Comparison of ENCODE assay signal across 16 mouse cellular contexts in the genomic region with DNA sequence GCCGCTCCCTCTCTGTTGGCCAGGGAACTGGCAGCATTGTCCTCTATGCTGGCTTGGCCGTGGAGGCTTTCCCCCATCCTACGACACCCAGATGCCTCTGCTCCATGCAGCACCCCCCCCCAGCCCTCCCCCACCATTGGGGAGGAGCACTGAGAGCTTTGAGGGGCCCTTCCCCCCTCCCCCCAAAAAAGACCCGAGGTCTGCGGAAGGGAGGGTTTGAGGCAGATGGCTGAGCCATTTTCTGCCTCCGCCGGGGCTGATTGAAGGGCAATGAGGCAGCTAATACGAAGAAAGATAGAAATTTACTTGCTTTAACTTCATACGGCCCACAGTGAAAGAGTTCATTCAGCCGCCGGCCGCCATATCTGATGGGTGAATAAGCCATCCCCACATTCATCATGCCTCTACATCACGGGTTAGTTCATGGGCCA. TPM values are rescaled to one million over a fixed set of nuclear protein-coding genes. Genes with fewer than 3 reads are reported as not detected.
A peak's percentile ranks its signal among the peaks of the same experiment; 100 is the strongest.
DNase-seq lines count a peak whose midpoint lies in the region; ATAC-seq and TF ChIP-seq lines count a peak whose summit lies in the region.
"Had no signal": no experiment of that assay in that cellular context is flagged by ENCODE, and none has a peak within 500 bp of the region (broad histone marks: within the 10 kb centered on the region; RNA-seq: fewer than 3 reads in every experiment).

No protein-coding gene starts in this region.

- H3K9ac ChIP-seq in liver, postnatal 0 days (replicated peaks): no peak overlapping the region
- H3K9ac ChIP-seq in liver, embryonic 12.5 days: no peak overlapping the region
- no peak overlapping the region; the same call in 1 of the 2 replicates for H3K9ac ChIP-seq in hindbrain, embryonic 11.5 days (ENCODE audit: low read depth, low read length)
- no peak overlapping the region for H3K9ac ChIP-seq in midbrain, embryonic 14.5 days (replicated peaks; ENCODE audit: low read length)
- H3K9ac ChIP-seq: lung, embryonic 14.5 days had no signal

- WGBS in liver, postnatal 0 days (ENCODE audit: insufficient replicate concordance): 74% methylated on average over 13 of the region's 13 CpGs
- 72% methylated on average over 13 of the region's 13 CpGs for WGBS in liver, embryonic 12.5 days (ENCODE audit: insufficient replicate concordance)
- WGBS in hindbrain, embryonic 11.5 days: 28% methylated on average over 13 of the region's 13 CpGs
- 22% methylated on average over 13 of the region's 13 CpGs for whole genome bisulfite sequencing in midbrain, embryonic 14.5 days

- no peaks in the 10 kb centered on the region for H3K27me3 ChIP-seq in liver, postnatal 0 days (ENCODE audit: insufficient read depth, low read length)
- H3K27me3 ChIP-seq in liver, embryonic 12.5 days (replicated peaks): peaks cover 6% of the 10 kb centered on the region; the same call in 1 of the 2 replicates
- H3K27me3 ChIP-seq in hindbrain, embryonic 11.5 days (ENCODE audit: control insufficient read depth, insufficient read depth, low read length): peaks cover 80% of the 10 kb centered on the region
- peaks cover 61% of the 10 kb centered on the region for H3K27me3 ChIP-seq in midbrain, embryonic 14.5 days (ENCODE audit: control insufficient read depth, insufficient read depth, low read length)

- no peak overlapping the region for H3K4me3 ChIP-seq in liver, postnatal 0 days (ENCODE audit: low read depth, low read length)
- no peak overlapping the region for H3K4me3 ChIP-seq in liver, embryonic 12.5 days
- no peak overlapping the region for H3K4me3 ChIP-seq in hindbrain, embryonic 11.5 days (ENCODE audit: low read depth, low read length)
- H3K4me3 ChIP-seq in midbrain, embryonic 14.5 days (replicated peaks; ENCODE audit: low read depth, low read length): no peak overlapping the region
- H3K4me3 ChIP-seq: left cerebral cortex, adult 2 months had no signal

- no peak for DNase-seq in liver, postnatal 0 days
- peak; percentile 71 for DNase-seq in hindbrain, embryonic 11.5 days (ENCODE audit: low spot score)
- peak; percentile 45 for DNase-seq in midbrain, embryonic 14.5 days
- DNase-seq in cerebellum, adult 11 months: no peak
- no peak for DNase-seq in heart, adult 8-10 months (ENCODE audit: low spot score)
- no peak for DNase-seq in cerebellum, adult 18-20 months
- DNase-seq in frontal cortex, postnatal 14 days (ENCODE audit: low spot score in 2 of 2): no peak
- DNase-seq: cerebellum, adult 9-10 months; heart, postnatal 4 days; kidney, postnatal 10 days; lung, embryonic 14.5 days; right cerebral cortex, postnatal 25 days; thymus, postnatal 14 days had no signal

- no peak for TF ChIP-seq CTCF in liver, postnatal 0 days (IDR thresholded peaks at IDR 0.05; ENCODE audit: low read depth)

- no peak overlapping the region for H3K27ac ChIP-seq in liver, postnatal 0 days (ENCODE audit: low read depth)
- H3K27ac ChIP-seq in liver, embryonic 12.5 days: no peak overlapping the region
- peak overlapping the region; percentile 42; the same call in 1 of the 2 replicates for H3K27ac ChIP-seq in hindbrain, embryonic 11.5 days (ENCODE audit: low read depth, low read length)
- H3K27ac ChIP-seq in midbrain, embryonic 14.5 days (replicated peaks; ENCODE audit: low read depth, low read length): no peak overlapping the region
- H3K27ac ChIP-seq: left cerebral cortex, adult 2 months had no signal

- no peaks in the 10 kb centered on the region for H3K4me1 ChIP-seq in liver, postnatal 0 days (ENCODE audit: insufficient read depth)
- H3K4me1 ChIP-seq in liver, embryonic 12.5 days: no peaks in the 10 kb centered on the region
- H3K4me1 ChIP-seq in hindbrain, embryonic 11.5 days (replicated peaks; ENCODE audit: control insufficient read depth, insufficient read depth, low read length): peaks cover 30% of the 10 kb centered on the region
- peaks cover 46% of the 10 kb centered on the region for H3K4me1 ChIP-seq in midbrain, embryonic 14.5 days (ENCODE audit: control insufficient read depth, insufficient read depth, low read length)

- ATAC-seq in liver, postnatal 0 days: 0 out of 2 replicates have a peak, but pooled peaks have one; percentile 2
- no peak for ATAC-seq in liver, embryonic 12.5 days
- ATAC-seq in hindbrain, embryonic 11.5 days (ENCODE audit: low FRiP score): peak; percentile 66
- ATAC-seq in midbrain, embryonic 14.5 days (ENCODE audit: low FRiP score, low TSS enrichment): no peak

- no peak for TF ChIP-seq EP300 in liver, postnatal 0 days (IDR thresholded peaks at IDR 0.05; ENCODE audit: low read depth)

- H3K4me2 ChIP-seq in liver, postnatal 0 days (ENCODE audit: low read depth, low read length): no peak overlapping the region
- no peak overlapping the region for H3K4me2 ChIP-seq in liver, embryonic 12.5 days
- no peak overlapping the region for H3K4me2 ChIP-seq in hindbrain, embryonic 11.5 days (replicated peaks; ENCODE audit: low read depth, low read length)
- no peak overlapping the region for H3K4me2 ChIP-seq in midbrain, embryonic 14.5 days (ENCODE audit: low read length)
- H3K4me2 ChIP-seq: heart, embryonic 11.5 days; lung, embryonic 14.5 days had no signal

- no peaks in the 10 kb centered on the region for H3K9me3 ChIP-seq in liver, postnatal 0 days (ENCODE audit: low read length)
- no peaks in the 10 kb centered on the region for H3K9me3 ChIP-seq in liver, embryonic 12.5 days (replicated peaks)
- no peaks in the 10 kb centered on the region for H3K9me3 ChIP-seq in hindbrain, embryonic 11.5 days (ENCODE audit: control insufficient read depth, low read length)
- H3K9me3 ChIP-seq in midbrain, embryonic 14.5 days (ENCODE audit: control insufficient read depth, low read length): no peaks in the 10 kb centered on the region

- H3K36me3 ChIP-seq in liver, postnatal 0 days (replicated peaks; ENCODE audit: insufficient read depth, low read length): peaks cover 56% of the 10 kb centered on the region
- H3K36me3 ChIP-seq in liver, embryonic 12.5 days: peaks cover 38% of the 10 kb centered on the region
- no peaks in the 10 kb centered on the region for H3K36me3 ChIP-seq in hindbrain, embryonic 11.5 days (ENCODE audit: control insufficient read depth, insufficient read depth, low read length)
- H3K36me3 ChIP-seq in midbrain, embryonic 14.5 days (ENCODE audit: control insufficient read depth, insufficient read depth, low read length): no peaks in the 10 kb centered on the region

RNA-seq across cellular contexts. Expression of gene Ass1, which starts 25.1 kb away (rescaled TPM):
- 853 and 957 TPM in 2 replicates for polyA plus RNA-seq in liver, postnatal 0 days (2015; fragmentation: Nextera tagmentation; extraction: Ambion mirVana)
- polyA plus RNA-seq in liver, embryonic 12.5 days (2016; fragmentation: Nextera tagmentation; extraction: Ambion mirVana): 58.9 and 59.9 TPM in 2 replicates
- 10.3 and 11.0 TPM in 2 replicates for polyA plus RNA-seq in hindbrain, embryonic 11.5 days (2014; fragmentation: Nextera tagmentation; extraction: Ambion mirVana)
- 7.4 and 8.5 TPM in 2 replicates for polyA plus RNA-seq in midbrain, embryonic 14.5 days (2014; fragmentation: Nextera tagmentation; extraction: Ambion mirVana)
- total RNA-seq in heart, adult 8-10 months (2022): 1 to 10 TPM; 5.3 to 7.9 (median 7.0) TPM

Comparison
In these comparisons a context has a peak if more than half of its experiments do, and no peak if none do; other contexts are left out.
1. ATAC-seq: peak in liver, postnatal 0 days (single experiment) and hindbrain, embryonic 11.5 days (single experiment); none in liver, embryonic 12.5 days (single experiment) and midbrain, embryonic 14.5 days (single experiment).
2. RNA of gene Ass1, which starts 25.1 kb away (polyA plus RNA-seq): 853 to 957 TPM in liver, postnatal 0 days; 58.9 to 59.9 TPM in liver, embryonic 12.5 days, 10.3 to 11.0 TPM in hindbrain, embryonic 11.5 days and 7.4 to 8.5 TPM in midbrain, embryonic 14.5 days; every median in the first group is over 10 times any median in the second.
3. DNase-seq: peak in hindbrain, embryonic 11.5 days (single experiment) and midbrain, embryonic 14.5 days (single experiment); none in liver, postnatal 0 days (single experiment), cerebellum, adult 11 months (single experiment), heart, adult 8-10 months (single experiment), cerebellum, adult 18-20 months (0 of 2) and frontal cortex, postnatal 14 days (0 of 2).